25 mouse cellular contexts compared by ENCODE assay signal in genomic region chr15:67732988-67733387, GRCm38 (mm10).
A peak's percentile ranks its signal among the peaks of the same experiment; 100 is the strongest.
DNase-seq lines count a peak whose midpoint lies in the region; ATAC-seq and TF ChIP-seq lines count a peak whose summit lies in the region.
"Had no signal": no experiment of that assay in that cellular context is flagged by ENCODE, and none has a peak within 500 bp of the region (broad histone marks: within the 10 kb centered on the region; RNA-seq: fewer than 3 reads in every experiment).

No protein-coding gene starts in this region.

- H3K4me2 ChIP-seq in liver, embryonic 11.5 days, result no peak overlapping the region
- H3K4me2 ChIP-seq: forebrain, embryonic 13.5 days; liver, embryonic 13.5 days; midbrain, embryonic 11.5 days; neural tube, embryonic 13.5 days had no signal

- H3K27ac ChIP-seq in liver, adult 2 months (replicated peaks; ENCODE audit: insufficient read depth, low read depth, low read length), result no peak overlapping the region
- H3K27ac ChIP-seq in liver, embryonic 11.5 days (ENCODE audit: low read depth, low read length), result no peak overlapping the region
- H3K27ac ChIP-seq in MEL (ENCODE audit: control insufficient read depth, low read depth, low read length), result no peak overlapping the region
- H3K27ac ChIP-seq: embryonic facial prominence, embryonic 10.5 days; forebrain, embryonic 13.5 days; layer of hippocampus, adult 2 months; liver, embryonic 13.5 days; neural tube, embryonic 13.5 days had no signal

- no peak for TF ChIP-seq EP300 in MEL (IDR thresholded peaks at IDR 0.05; ENCODE audit: low read depth in 1 of 2, low read length in 2 of 2)

- intact Hi-C loops in left cerebral cortex, postnatal 4 days (cut with DNase I), result no loop called here

- peak; percentile 28 for DNase-seq in liver, adult 2 months (ENCODE audit: extremely low read depth, low read depth, low spot score)
- DNase-seq in liver, embryonic 11.5 days (ENCODE audit: low spot score), result no peak
- peak; percentile 6 for DNase-seq in MEL (ENCODE audit: low read depth, low spot score)
- no peak for DNase-seq in left cerebral cortex, adult 8-10 months (ENCODE audit: low spot score in 2 of 2)
- no peak for DNase-seq in left cerebral cortex, postnatal 4 days
- DNase-seq: adrenal gland, postnatal 14 days; B cell, adult 2 months; cerebellum, adult 11 months; cerebellum, postnatal 14 days; heart, postnatal 4 days; kidney, postnatal 10 days; layer of hippocampus, postnatal 36 days; liver, embryonic 13.5 days; right cerebral cortex, postnatal 14 days; thymus, postnatal 4 days had no signal

- ATAC-seq in liver, embryonic 11.5 days (replicated peaks; ENCODE audit: low FRiP score), result no peak
- peak; percentile 73 to 83; a peak in 3 of 4 replicates for ATAC-seq in hematopoietic stem cell, adult 5-6 weeks (replicated peaks in 1 of 2; ENCODE audit: insufficient read depth in 1 of 2, low FRiP score in 2 of 2, low TSS enrichment in 1 of 2, low read depth in 1 of 2, poor library complexity in 2 of 2, severe bottlenecking in 2 of 2)
- ATAC-seq in neutrophil, adult 5-6 weeks (ENCODE audit: extremely low read depth, insufficient number of reproducible peaks, low FRiP score, poor library complexity, severe bottlenecking), result peak; percentile 97
- ATAC-seq: forebrain, embryonic 13.5 days; hindbrain, embryonic 16.5 days; intestine, embryonic 16.5 days; Patski had no signal

- no peaks in the 10 kb centered on the region for H3K9me3 ChIP-seq in liver, embryonic 11.5 days (ENCODE audit: control insufficient read depth, low read length)
- H3K9me3 ChIP-seq in MEL (replicated peaks; ENCODE audit: insufficient read depth, low read length), result no peaks in the 10 kb centered on the region
- H3K9me3 ChIP-seq: embryonic facial prominence, embryonic 10.5 days; forebrain, embryonic 13.5 days; liver, embryonic 13.5 days; neural tube, embryonic 13.5 days had no signal

- H3K79me2 ChIP-seq in liver, adult 2 months (ENCODE audit: control insufficient read depth, insufficient read depth, low read length), result no peaks in the 10 kb centered on the region
- no peaks in the 10 kb centered on the region for H3K79me2 ChIP-seq in MEL (ENCODE audit: control insufficient read depth, insufficient read depth, low read length, poor library complexity)

- H3K4me1 ChIP-seq in liver, adult 2 months (ENCODE audit: control insufficient read depth, insufficient read depth, low read length), result no peaks in the 10 kb centered on the region
- H3K4me1 ChIP-seq in liver, embryonic 11.5 days (replicated peaks; ENCODE audit: control insufficient read depth, insufficient read depth, low read length), result no peaks in the 10 kb centered on the region
- no peaks in the 10 kb centered on the region for H3K4me1 ChIP-seq in MEL (ENCODE audit: control insufficient read depth in 1 of 2, insufficient read depth in 2 of 2, low read length in 2 of 2)
- H3K4me1 ChIP-seq: embryonic facial prominence, embryonic 10.5 days; forebrain, embryonic 13.5 days; liver, embryonic 13.5 days had no signal

- TF ChIP-seq POLR2A in liver, adult 2 months (IDR thresholded peaks at IDR 0.05; ENCODE audit: extremely low read depth, insufficient read depth, low read length), result no peak
- no peak for TF ChIP-seq POLR2A in MEL (IDR thresholded peaks at IDR 0.05; ENCODE audit: control insufficient read depth in 1 of 2, insufficient read depth in 1 of 2, low read depth in 1 of 2, low read length in 2 of 2, poor library complexity in 1 of 2)

- no peak for TF ChIP-seq CTCF in liver, adult 2 months (IDR thresholded peaks at IDR 0.05; ENCODE audit: low read depth, low read length)
- no peak for TF ChIP-seq CTCF in MEL (IDR thresholded peaks at IDR 0.05 in 2 of 3, conservative IDR thresholded peaks at IDR 0.05 in 1 of 3; ENCODE audit: control insufficient read depth in 1 of 3, insufficient read depth in 1 of 3, low read depth in 2 of 3, low read length in 3 of 3, poor library complexity in 1 of 3, severe bottlenecking in 1 of 3)

- 64% methylated on average over 1 of the region's 1 CpGs for WGBS in liver, adult 2 months
- 36% methylated on average over 1 of the region's 1 CpGs for WGBS in liver, embryonic 11.5 days

- no peak for TF ChIP-seq RAD21 in MEL (IDR thresholded peaks at IDR 0.05; ENCODE audit: low read depth, low read length)

- no peak overlapping the region for H3K4me3 ChIP-seq in liver, adult 2 months (ENCODE audit: insufficient read depth, low read depth, low read length)
- no peak overlapping the region for H3K4me3 ChIP-seq in liver, embryonic 11.5 days (ENCODE audit: low read depth, low read length)
- no peak overlapping the region for H3K4me3 ChIP-seq in MEL (ENCODE audit: control insufficient read depth in 1 of 2, insufficient read depth in 1 of 2, low read depth in 2 of 2, low read length in 2 of 2)
- H3K4me3 ChIP-seq: embryonic facial prominence, embryonic 10.5 days; forebrain, embryonic 13.5 days; layer of hippocampus, adult 2 months; liver, embryonic 13.5 days; neural tube, embryonic 13.5 days had no signal

- no peaks in the 10 kb centered on the region for H3K27me3 ChIP-seq in liver, adult 2 months (ENCODE audit: control insufficient read depth, insufficient read depth, low read length)
- no peaks in the 10 kb centered on the region for H3K27me3 ChIP-seq in liver, embryonic 11.5 days (replicated peaks; ENCODE audit: control insufficient read depth, insufficient read depth, low read length)
- H3K27me3 ChIP-seq in MEL (ENCODE audit: control insufficient read depth in 1 of 2, insufficient read depth in 2 of 2, low read length in 2 of 2), result no peaks in the 10 kb centered on the region
- H3K27me3 ChIP-seq: forebrain, embryonic 13.5 days; liver, embryonic 13.5 days; neural tube, embryonic 13.5 days; Patski had no signal

- no peaks in the 10 kb centered on the region for H3K36me3 ChIP-seq in liver, adult 2 months (ENCODE audit: control insufficient read depth, insufficient read depth, low read length)
- no peaks in the 10 kb centered on the region for H3K36me3 ChIP-seq in liver, embryonic 11.5 days (ENCODE audit: control insufficient read depth, insufficient read depth, low read length)
- no peaks in the 10 kb centered on the region for H3K36me3 ChIP-seq in MEL (ENCODE audit: control insufficient read depth in 1 of 2, insufficient read depth in 2 of 2, low read length in 2 of 2)
- H3K36me3 ChIP-seq: embryonic facial prominence, embryonic 10.5 days; liver, embryonic 13.5 days; neural tube, embryonic 13.5 days had no signal

- H3K9ac ChIP-seq in liver, adult 2 months (ENCODE audit: low read depth, low read length), result no peak overlapping the region
- H3K9ac ChIP-seq in liver, embryonic 11.5 days (ENCODE audit: low read depth, low read length), result no peak overlapping the region
- H3K9ac ChIP-seq in MEL (ENCODE audit: control insufficient read depth, low read depth, low read length, poor library complexity, severe bottlenecking), result no peak overlapping the region
- H3K9ac ChIP-seq: forebrain, embryonic 13.5 days; liver, embryonic 13.5 days; neural tube, embryonic 13.5 days had no signal

TF ChIP-seq in MEL, 35 proteins besides CTCF, POLR2A, EP300 and RAD21:
- TF ChIP-seq TCF12 (IDR thresholded peaks at IDR 0.05; ENCODE audit: low read depth, low read length) (no peak), MAZ (IDR thresholded peaks at IDR 0.05; ENCODE audit: low read depth, low read length) (no peak), MEF2A (IDR thresholded peaks at IDR 0.05; ENCODE audit: extremely low read depth, insufficient replicate concordance, low read depth, low read length, poor library complexity, severe bottlenecking) (no peak), GATA1 (IDR thresholded peaks at IDR 0.05; ENCODE audit: low read depth, low read length) (no peak), ZKSCAN1 (IDR thresholded peaks at IDR 0.05; ENCODE audit: low read depth, low read length) (no peak), E2F4 (IDR thresholded peaks at IDR 0.05; ENCODE audit: borderline replicate concordance, low read depth, low read length) (no peak), POLR2AphosphoS2 (IDR thresholded peaks at IDR 0.05; ENCODE audit: low read length) (no peak), POLR2AphosphoS5 (IDR thresholded peaks at IDR 0.05; ENCODE audit: borderline replicate concordance, low read depth, low read length) (no peak)
TF ChIP-seq in MEL: peak in this region for 0.

Comparison
In these comparisons a context has a peak if more than half of its experiments do, and no peak if none do; other contexts are left out.
1. DNase-seq: peak in liver, adult 2 months (single experiment) and MEL (single experiment); none in liver, embryonic 11.5 days (single experiment), left cerebral cortex, adult 8-10 months (0 of 2) and left cerebral cortex, postnatal 4 days (single experiment).